ENCODE assay signal across 16 mouse cellular contexts in genomic region chr2:60812949-60813348, GRCm38 (mm10).
DNase-seq lines count a peak whose midpoint lies in the region; ATAC-seq and TF ChIP-seq lines count a peak whose summit lies in the region.
"Had no signal": no experiment of that assay in that cellular context is flagged by ENCODE, and none has a peak within 500 bp of the region (broad histone marks: within the 10 kb centered on the region; RNA-seq: fewer than 3 reads in every experiment).

No protein-coding gene starts in this region.

- no peaks in the 10 kb centered on the region for H3K9me3 ChIP-seq in hindbrain, embryonic 16.5 days (ENCODE audit: control insufficient read depth, low read length)
- H3K9me3 ChIP-seq in hindbrain, embryonic 12.5 days (replicated peaks): no peaks in the 10 kb centered on the region
- no peaks in the 10 kb centered on the region for H3K9me3 ChIP-seq in ES-Bruce4 (replicated peaks; ENCODE audit: control insufficient read depth, insufficient read depth, low read length, poor library complexity, severe bottlenecking)
- H3K9me3 ChIP-seq: limb, embryonic 13.5 days; midbrain, embryonic 12.5 days had no signal

- 86% methylated on average over 12 of the region's 12 CpGs for WGBS in hindbrain, embryonic 16.5 days
- WGBS in hindbrain, embryonic 12.5 days: 88% methylated on average over 12 of the region's 12 CpGs

- TF ChIP-seq EP300 in ES-Bruce4 (IDR thresholded peaks at IDR 0.05; ENCODE audit: insufficient read depth, low read depth, low read length): no peak

- H3K27me3 ChIP-seq in hindbrain, embryonic 16.5 days (replicated peaks; ENCODE audit: control insufficient read depth, insufficient read depth, low read length): no peaks in the 10 kb centered on the region
- H3K27me3 ChIP-seq in hindbrain, embryonic 12.5 days: no peaks in the 10 kb centered on the region
- H3K27me3 ChIP-seq in ES-Bruce4 (ENCODE audit: control insufficient read depth, insufficient read depth, low read length, poor library complexity, severe bottlenecking): no peaks in the 10 kb centered on the region
- H3K27me3 ChIP-seq: limb, embryonic 13.5 days had no signal

- no peak for ATAC-seq in hindbrain, embryonic 16.5 days
- no peak for ATAC-seq in hindbrain, embryonic 12.5 days (ENCODE audit: low FRiP score)
- ATAC-seq: liver, postnatal 0 days had no signal

- H3K27ac ChIP-seq in hindbrain, embryonic 16.5 days (ENCODE audit: low read depth, low read length): peak overlapping the region; percentile 24; the same call in 1 of the 2 replicates
- H3K27ac ChIP-seq in hindbrain, embryonic 12.5 days: no peak overlapping the region
- 0 out of 2 replicates have a peak overlapping the region, but pooled peaks have one; percentile 1 for H3K27ac ChIP-seq in ES-Bruce4 (ENCODE audit: insufficient read depth, low read length)
- H3K27ac ChIP-seq in embryonic fibroblast, embryonic 13.5 days (ENCODE audit: insufficient read depth, low read length): peak overlapping the region; percentile 69
- H3K27ac ChIP-seq: hindbrain, embryonic 14.5 days; limb, embryonic 13.5 days; midbrain, embryonic 12.5 days had no signal

- no peak overlapping the region for H3K4me2 ChIP-seq in hindbrain, embryonic 16.5 days (ENCODE audit: low read length)
- H3K4me2 ChIP-seq in hindbrain, embryonic 12.5 days (replicated peaks): no peak overlapping the region
- H3K4me2 ChIP-seq: hindbrain, embryonic 14.5 days; limb, embryonic 13.5 days; midbrain, embryonic 12.5 days had no signal

- H3K4me3 ChIP-seq in hindbrain, embryonic 16.5 days (ENCODE audit: low read length): no peak overlapping the region
- H3K4me3 ChIP-seq in hindbrain, embryonic 12.5 days: no peak overlapping the region
- 0 out of 2 replicates have a peak overlapping the region, but pooled peaks have one; percentile 12 for H3K4me3 ChIP-seq in ES-Bruce4 (ENCODE audit: low read depth, low read length)
- H3K4me3 ChIP-seq in embryonic fibroblast, embryonic 13.5 days (ENCODE audit: insufficient read depth, low read length): no peak overlapping the region
- H3K4me3 ChIP-seq: limb, embryonic 13.5 days; midbrain, embryonic 12.5 days had no signal

- H3K4me1 ChIP-seq in hindbrain, embryonic 16.5 days (ENCODE audit: control insufficient read depth, insufficient read depth, low read depth, low read length): peaks cover 5% of the 10 kb centered on the region; the same call in 1 of the 2 replicates
- peaks cover 6% of the 10 kb centered on the region; the same call in 1 of the 2 replicates for H3K4me1 ChIP-seq in hindbrain, embryonic 12.5 days
- peaks cover 12% of the 10 kb centered on the region for H3K4me1 ChIP-seq in ES-Bruce4 (ENCODE audit: control insufficient read depth, insufficient read depth, low read length)
- peaks cover 26% of the 10 kb centered on the region for H3K4me1 ChIP-seq in embryonic fibroblast, embryonic 13.5 days (ENCODE audit: control insufficient read depth, insufficient read depth, low read length)
- H3K4me1 ChIP-seq: midbrain, embryonic 12.5 days had no signal

- no peak for TF ChIP-seq CTCF in ES-Bruce4 (IDR thresholded peaks at IDR 0.05; ENCODE audit: low read depth, low read length)
- no peak for TF ChIP-seq CTCF in embryonic fibroblast, embryonic 13.5 days (IDR thresholded peaks at IDR 0.05; ENCODE audit: borderline replicate concordance, insufficient read depth, low read length)

- no peak overlapping the region for H3K9ac ChIP-seq in hindbrain, embryonic 16.5 days (ENCODE audit: low read depth, low read length)
- H3K9ac ChIP-seq in hindbrain, embryonic 12.5 days: no peak overlapping the region
- H3K9ac ChIP-seq in ES-Bruce4 (ENCODE audit: low read depth, poor library complexity, severe bottlenecking): no peak overlapping the region
- H3K9ac ChIP-seq: hindbrain, embryonic 14.5 days; limb, embryonic 13.5 days; liver, postnatal 0 days; midbrain, embryonic 12.5 days had no signal

- no peak for TF ChIP-seq POLR2A in ES-Bruce4 (IDR thresholded peaks at IDR 0.05; ENCODE audit: insufficient read depth, low read length)
- no peak for TF ChIP-seq POLR2A in embryonic fibroblast, embryonic 13.5 days (IDR thresholded peaks at IDR 0.05; ENCODE audit: low read depth, low read length)

- peak; percentile 52 for DNase-seq in gastrocnemius, adult 18-20 months (ENCODE audit: low spot score)
- DNase-seq in gastrocnemius, postnatal 4 days (ENCODE audit: low spot score in 2 of 2): no peak
- DNase-seq in right cerebral cortex, adult 18-20 months: no peak
- DNase-seq in thymus, postnatal 36 days: no peak
- DNase-seq: cerebellum, adult 18-20 months; kidney, adult 11 months; kidney, postnatal 4 days; liver, postnatal 0 days; thymus, adult 18-20 months had no signal

- no peaks in the 10 kb centered on the region for H3K36me3 ChIP-seq in hindbrain, embryonic 16.5 days (ENCODE audit: control insufficient read depth, insufficient read depth, low read length)
- no peaks in the 10 kb centered on the region for H3K36me3 ChIP-seq in hindbrain, embryonic 12.5 days
- H3K36me3 ChIP-seq in ES-Bruce4 (ENCODE audit: control insufficient read depth, insufficient read depth, low read length, poor library complexity, severe bottlenecking): no peaks in the 10 kb centered on the region
- H3K36me3 ChIP-seq: limb, embryonic 13.5 days; midbrain, embryonic 12.5 days had no signal
